Mouse (Mus musculus) megakaryocyte-erythroid progenitor cell, adult 5-6 weeks (primary cell): ENCODE measurements around the gene Gm10778. TPM values are rescaled to one million over a fixed set of nuclear protein-coding genes. Genes with fewer than 3 reads are reported as not detected.

Source experiments
- ATAC-seq: replicated peaks from 2 replicates; pipeline ENCODE4 v1.8.0; 2016; ENCODE audit warnings: mild to moderate bottlenecking, inconsistent platforms; ENCODE audit not compliant: severe bottlenecking, poor library complexity, low FRiP score, low TSS enrichment
- total RNA-seq, 2 experiments: library from RNA; stranded (forward) in 1 of 2; stranded (reverse) in 1 of 2; fragments of 200-1000, 215-1000 nt in 1 of 2; fragments of >200 nt in 1 of 2; fragmentation: Nextera tagmentation in 1 of 2; gene quantifications; 2 replicates each; pipeline ENCODE4 v1.2.3; 2014 to 2017

The Gm10778 gene
- total RNA-seq (2014; fragmentation: Nextera tagmentation) (4.5 and 4.6 TPM in 2 replicates), total RNA-seq (2017) (4.2 and 6.6 TPM in 2 replicates)

GRCm38 (mm10) chr10:81648803-81649775, at the start of gene Gm10778:
Gene Gm10778 (plus strand): TSS chr10:81649059.
- peak; percentile 99 for ATAC-seq

- ATAC-seq = no peak
Measured at GRCm38 (mm10) chr10:81599630-81600029, 49.2 kb upstream of the Gm10778 start.

GRCm38 (mm10) chr10:81600096-81600495, 48.8 kb upstream of the Gm10778 start:
- no peak for ATAC-seq

- peak; percentile 84 for ATAC-seq
Measured at GRCm38 (mm10) chr10:81600738-81601203, 48.1 kb upstream of the Gm10778 start, which contains the start of gene Tle6. Gene Tle6 (minus strand): TSS chr10:81601073.

- ATAC-seq = no peak
Measured at GRCm38 (mm10) chr10:81601396-81601905, 47.4 kb upstream of the Gm10778 start.

- ATAC-seq = peak; percentile 25
Measured at GRCm38 (mm10) chr10:81602741-81603151, 46.1 kb upstream of the Gm10778 start.

GRCm38 (mm10) chr10:81604019-81604967, 44.6 kb upstream of the Gm10778 start:
- no peak for ATAC-seq

GRCm38 (mm10) chr10:81604968-81605665, 43.7 kb upstream of the Gm10778 start:
- ATAC-seq = peak; percentile 38

- ATAC-seq = no peak
Measured at GRCm38 (mm10) chr10:81605666-81605973, 43.2 kb upstream of the Gm10778 start.

GRCm38 (mm10) chr10:81605974-81606751, 42.7 kb upstream of the Gm10778 start, which contains the start of gene BC025920:
Gene BC025920 (plus strand): TSS chr10:81606270.
- peak; percentile 87 for ATAC-seq

- no peak for ATAC-seq
Measured at GRCm38 (mm10) chr10:81608308-81608707, 40.6 kb upstream of the Gm10778 start.

- ATAC-seq = no peak
Measured at GRCm38 (mm10) chr10:81612779-81613178, 36.1 kb upstream of the Gm10778 start.

GRCm38 (mm10) chr10:81615486-81615885, 33.4 kb upstream of the Gm10778 start:
- ATAC-seq = no peak

- no peak for ATAC-seq
Measured at GRCm38 (mm10) chr10:81619976-81620375, 28.9 kb upstream of the Gm10778 start.

- no peak for ATAC-seq
Measured at GRCm38 (mm10) chr10:81620786-81621185, 28.1 kb upstream of the Gm10778 start.

GRCm38 (mm10) chr10:81623441-81623840, 25.4 kb upstream of the Gm10778 start:
- no peak for ATAC-seq

GRCm38 (mm10) chr10:81626101-81626993, 22.5 kb upstream of the Gm10778 start:
- no peak for ATAC-seq
